9 mouse cellular contexts compared by ENCODE assay signal in the genomic region with DNA sequence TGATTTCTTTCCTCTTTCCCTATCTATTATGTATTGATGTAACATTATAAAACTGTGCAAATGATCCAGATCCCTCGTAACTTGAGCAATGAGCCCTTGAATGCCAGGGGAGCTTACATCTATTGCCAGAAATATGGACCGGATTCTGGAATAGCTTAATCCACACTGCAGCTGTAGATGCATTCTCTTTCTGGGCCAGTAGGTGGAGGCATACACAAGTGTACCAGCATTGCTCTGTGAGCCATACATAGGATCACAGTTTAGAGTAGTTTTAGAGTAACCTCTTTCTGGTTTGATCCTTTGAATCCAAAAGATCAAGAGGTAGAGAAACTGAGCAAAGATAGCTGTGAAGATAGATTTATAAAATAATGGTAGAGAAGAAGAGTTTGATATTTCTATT. TPM values are rescaled to one million over a fixed set of nuclear protein-coding genes. Genes with fewer than 3 reads are reported as not detected.
DNase-seq lines count a peak whose midpoint lies in the region; ATAC-seq lines count a peak whose summit lies in the region.
"Had no signal": no experiment of that assay in that cellular context is flagged by ENCODE, and none has a peak within 500 bp of the region (broad histone marks: within the 10 kb centered on the region; RNA-seq: fewer than 3 reads in every experiment).

No protein-coding gene starts in this region.

- intact Hi-C loops in left cerebral cortex, postnatal 4 days (cut with DNase I) = no loop called here

- H3K4me3 ChIP-seq in hindbrain, embryonic 13.5 days = no peak overlapping the region
- H3K4me3 ChIP-seq: neural tube, embryonic 12.5 days had no signal

- no peak overlapping the region for H3K27ac ChIP-seq in hindbrain, embryonic 13.5 days
- H3K27ac ChIP-seq: neural tube, embryonic 12.5 days had no signal

- no peak overlapping the region for H3K9ac ChIP-seq in hindbrain, embryonic 13.5 days
- H3K9ac ChIP-seq: neural tube, embryonic 12.5 days had no signal

- H3K27me3 ChIP-seq in hindbrain, embryonic 13.5 days = no peaks in the 10 kb centered on the region
- H3K27me3 ChIP-seq: neural tube, embryonic 12.5 days had no signal

- no peaks in the 10 kb centered on the region; the same call in 1 of the 2 replicates for H3K36me3 ChIP-seq in hindbrain, embryonic 13.5 days
- H3K36me3 ChIP-seq: neural tube, embryonic 12.5 days had no signal

- H3K9me3 ChIP-seq in hindbrain, embryonic 13.5 days = no peaks in the 10 kb centered on the region
- H3K9me3 ChIP-seq: neural tube, embryonic 12.5 days had no signal

- no peak overlapping the region for H3K4me2 ChIP-seq in hindbrain, embryonic 13.5 days
- H3K4me2 ChIP-seq: neural tube, embryonic 12.5 days had no signal

- 54% methylated on average over 2 of the region's 2 CpGs for WGBS in hindbrain, embryonic 13.5 days

- DNase-seq in left cerebral cortex, adult 18-20 months (ENCODE audit: low spot score in 2 of 2) = peak; percentile 54 to 60
- no peak for DNase-seq in left cerebral cortex, adult 11 months (ENCODE audit: low spot score)
- peak; percentile 73 for DNase-seq in NIH3T3 (ENCODE audit: low read depth)
- DNase-seq in cerebellum, postnatal 36 days = peak; percentile 57 to 72
- DNase-seq in left cerebral cortex, postnatal 4 days = peak; percentile 42
- DNase-seq in naive thymus-derived CD4-positive, alpha-beta T cell, adult 2 months (ENCODE audit: low read depth) = peak; percentile 47
- DNase-seq in spleen, postnatal 36 days (ENCODE audit: low spot score in 2 of 2) = no peak

- 0 out of 2 replicates have a peak, but pooled peaks have one; percentile 49 for ATAC-seq in hindbrain, embryonic 13.5 days (ENCODE audit: low FRiP score)

- H3K4me1 ChIP-seq in hindbrain, embryonic 13.5 days (replicated peaks) = no peaks in the 10 kb centered on the region
- H3K4me1 ChIP-seq: neural tube, embryonic 12.5 days had no signal

RNA-seq across cellular contexts. Expression of gene Gpr82, which starts 49.0 kb away (rescaled TPM):
- total RNA-seq in left cerebral cortex, adult 18-20 months (2021) = not detected
- 0.65 and 0.79 TPM in 2 replicates for polyA plus RNA-seq in hindbrain, embryonic 13.5 days (2015; fragmentation: Nextera tagmentation; extraction: Ambion mirVana)
- total RNA-seq in left cerebral cortex, postnatal 4 days (2021) = not detected

Comparison
In these comparisons a context has a peak if more than half of its experiments do, and no peak if none do; other contexts are left out.
1. DNase-seq: peak in left cerebral cortex, adult 18-20 months (2 of 2), NIH3T3 (single experiment), cerebellum, postnatal 36 days (2 of 2), left cerebral cortex, postnatal 4 days (single experiment) and naive thymus-derived CD4-positive, alpha-beta T cell, adult 2 months (single experiment); none in left cerebral cortex, adult 11 months (single experiment) and spleen, postnatal 36 days (0 of 2).